Mouse (Mus musculus) neutrophil, adult 5-6 weeks (primary cell): ENCODE measurements at regions not wholly inside any gene's neighbourhood (a gene's known extent, or its start where the extent isn't known, plus 50 kb on each side); places are given as distances from the start of the nearest gene placed in this dataset.

Experiments
- ATAC-seq: fragments of 151-379, 151-347 bp; 2 replicates; pipeline ENCODE4 v1.8.0; 2017; ENCODE audit warnings: mild to moderate bottlenecking, moderate TSS enrichment; ENCODE audit not compliant: insufficient number of reproducible peaks, poor library complexity, low FRiP score, severe bottlenecking; ENCODE audit errors: extremely low read depth

DNA sequence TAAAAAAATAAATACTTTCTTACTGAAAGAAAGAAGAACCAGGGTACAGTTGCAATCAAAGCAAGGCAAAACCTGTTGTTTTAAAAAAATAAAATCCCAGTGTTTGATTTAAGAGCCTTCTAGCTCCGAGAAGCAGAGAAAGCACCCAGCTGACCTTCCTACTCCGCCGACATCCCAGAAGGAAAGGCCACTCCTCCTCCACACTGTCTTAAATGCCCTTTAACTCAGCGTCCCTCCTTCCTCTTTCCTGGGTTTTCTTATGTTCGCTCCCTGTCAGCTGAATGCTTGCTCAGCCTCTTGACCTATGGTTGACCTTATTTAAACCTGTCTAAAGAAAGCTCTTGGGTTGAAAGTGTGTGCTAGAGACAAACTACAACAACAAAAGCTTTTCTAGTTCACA, 79.1 kb downstream of the Sptssa start:
- ATAC-seq = no peak

DNA sequence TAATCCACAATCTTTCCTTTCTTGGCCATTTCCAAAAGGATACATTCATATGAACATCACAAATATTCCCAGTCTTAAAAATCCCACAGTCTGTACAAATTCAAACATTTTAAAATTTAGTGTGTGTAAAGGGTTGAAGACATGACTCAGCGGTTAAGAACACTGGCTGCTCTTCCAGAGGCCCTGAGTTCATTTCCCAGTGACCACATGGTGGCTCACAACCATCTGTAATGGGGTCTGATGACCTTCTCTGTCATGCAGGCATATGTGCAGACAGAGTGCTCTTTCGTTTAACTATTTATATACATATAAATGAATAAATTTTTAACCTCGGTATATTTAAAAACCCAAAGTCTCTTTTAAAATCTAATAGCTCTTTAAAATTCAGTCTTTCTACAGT, 79.6 kb downstream of the Sptssa start:
- ATAC-seq = no peak

GRCm38 (mm10) chr12:54572866-54573265, 83.5 kb downstream of the Sptssa start:
- no peak for ATAC-seq

GRCm38 (mm10) chr12:54568078-54568931, 88.1 kb downstream of the Sptssa start:
- ATAC-seq = no peak

DNA sequence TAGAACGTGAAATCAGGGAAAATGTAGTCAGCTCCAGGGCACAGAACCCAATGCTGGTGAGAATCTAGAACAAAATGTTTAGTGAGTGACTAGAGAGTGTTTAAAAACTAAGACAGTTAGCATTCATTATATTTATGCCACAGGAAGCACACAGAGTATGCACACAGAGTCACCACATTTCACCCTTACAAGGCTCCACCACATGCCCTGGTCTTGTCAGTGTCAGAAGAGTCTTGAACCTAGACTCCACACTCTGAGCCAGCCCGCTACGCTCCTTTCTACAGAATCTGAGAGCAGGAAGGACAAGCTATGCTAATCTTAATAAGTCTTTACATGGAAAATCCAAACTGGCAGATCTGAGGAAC, 89.0 kb downstream of the Sptssa start:
- ATAC-seq = no peak

DNA sequence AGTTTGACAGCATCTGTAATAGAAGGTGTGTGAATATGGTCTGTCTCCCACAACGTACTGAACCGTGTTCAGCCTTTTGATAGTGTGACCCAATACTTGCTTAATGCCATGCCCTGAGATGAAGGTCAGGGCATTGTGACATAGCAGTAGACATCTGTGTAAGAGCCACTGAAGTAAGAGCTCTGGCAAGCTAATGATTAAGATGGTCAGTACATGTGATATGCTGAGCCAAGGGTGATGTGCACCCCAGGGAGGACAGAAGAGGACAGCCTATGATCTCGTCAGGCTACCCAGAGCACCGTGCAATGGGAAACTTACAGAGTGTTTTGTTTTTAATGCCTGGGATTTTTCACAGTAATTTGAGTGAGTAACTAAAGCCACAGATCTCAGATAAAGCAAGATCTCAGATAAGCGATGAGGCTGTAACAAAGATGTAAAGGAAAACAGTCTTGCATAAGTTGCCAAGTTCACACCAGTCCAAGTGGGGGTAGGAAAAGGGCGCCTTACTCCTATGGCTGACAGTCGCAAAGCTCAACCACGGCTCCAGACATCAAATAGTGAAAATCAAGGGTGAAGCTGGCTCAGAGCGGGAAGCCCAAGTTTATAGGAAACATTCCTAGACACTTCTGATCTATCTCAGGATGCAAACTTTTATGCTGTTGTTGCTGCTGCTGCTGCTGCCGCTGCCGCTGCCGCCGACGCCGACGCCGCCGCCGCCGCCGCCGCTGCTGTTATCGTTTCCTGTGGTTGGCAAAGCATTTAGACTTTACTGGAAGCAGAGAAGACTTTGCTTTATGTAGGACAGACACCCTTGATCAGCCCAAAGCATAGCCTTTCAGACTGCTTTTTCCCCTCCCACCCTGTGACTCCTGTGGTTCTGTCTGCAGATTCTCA, 89.6 kb downstream of the Sptssa start:
- no peak for ATAC-seq

DNA sequence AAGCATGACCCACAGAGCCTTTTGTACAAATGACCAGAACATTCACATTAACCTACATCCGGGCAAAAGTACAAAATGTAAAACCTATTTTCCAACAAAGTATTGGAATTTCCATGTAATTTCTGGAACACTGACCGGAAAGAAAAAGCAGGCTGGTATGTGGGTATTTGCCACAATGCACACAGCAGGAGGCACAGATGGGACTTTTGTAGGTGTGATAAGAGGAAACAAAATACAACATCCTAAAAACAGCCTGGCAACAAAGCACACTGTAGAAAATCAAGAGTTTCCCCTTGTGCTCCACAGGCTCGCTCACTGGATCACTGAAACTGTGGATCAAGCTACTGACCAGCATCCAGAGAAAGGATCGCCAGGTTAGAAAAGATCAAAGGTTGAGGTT, 94.4 kb downstream of the Sptssa start:
- no peak for ATAC-seq

- ATAC-seq = no peak
Observed at GRCm38 (mm10) chr12:54558106-54558505, 98.3 kb downstream of the Sptssa start.

DNA sequence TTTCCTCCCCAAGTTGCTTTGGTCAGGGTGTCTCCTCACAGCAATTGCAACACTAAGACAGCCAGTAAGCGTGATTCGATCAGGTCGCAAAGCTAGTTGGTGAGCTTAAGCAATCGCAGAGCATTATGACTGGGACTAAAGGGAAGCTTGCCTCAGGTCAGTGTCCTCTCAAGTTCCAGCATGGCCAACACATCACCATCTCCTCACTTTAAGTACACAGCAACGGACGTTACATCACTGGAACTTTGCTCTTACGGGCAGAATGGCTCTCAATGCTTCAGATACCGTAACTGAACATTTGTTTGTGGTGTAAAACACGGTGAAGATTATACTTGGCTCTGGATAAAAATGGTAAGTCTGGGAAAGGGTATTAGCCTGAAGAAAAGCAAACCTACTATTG, 106.7 kb downstream of the Sptssa start:
- no peak for ATAC-seq

GRCm38 (mm10) chr12:54545821-54546608, 110.4 kb downstream of the Sptssa start:
- no peak for ATAC-seq

DNA sequence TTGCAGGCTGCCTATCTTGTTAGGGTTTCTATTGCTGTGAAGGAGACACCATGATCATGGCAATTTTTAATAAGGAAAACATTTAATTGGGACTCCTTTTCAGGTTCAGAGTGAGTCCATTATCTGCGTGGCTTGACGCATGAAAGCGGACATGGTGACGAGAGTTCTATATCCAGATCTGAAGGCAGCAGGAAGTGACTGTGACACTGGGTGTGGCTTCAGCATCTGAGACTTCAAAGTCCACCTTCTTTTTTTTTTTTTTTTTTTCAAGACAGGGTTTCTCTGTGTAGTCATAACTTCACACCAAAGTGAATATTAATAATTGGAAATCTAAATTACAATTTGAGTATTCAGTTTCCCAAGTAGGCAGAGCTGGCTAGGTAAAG, 118.1 kb downstream of the Sptssa start:
- no peak for ATAC-seq

GRCm38 (mm10) chr12:54537690-54538319, 118.6 kb downstream of the Sptssa start:
- no peak for ATAC-seq

GRCm38 (mm10) chr12:54537022-54537421, 119.4 kb downstream of the Sptssa start:
- no peak for ATAC-seq

GRCm38 (mm10) chr12:54535556-54536516, 120.5 kb downstream of the Sptssa start:
- ATAC-seq = no peak

- no peak for ATAC-seq
Observed at GRCm38 (mm10) chr12:54534910-54535309, 121.5 kb downstream of the Sptssa start.

- ATAC-seq = no peak
Observed at GRCm38 (mm10) chr12:54533134-54533533, 123.2 kb downstream of the Sptssa start.

- ATAC-seq = no peak
Observed at GRCm38 (mm10) chr12:54532062-54532461, 124.3 kb downstream of the Sptssa start.

GRCm38 (mm10) chr12:54528046-54528445, 128.3 kb downstream of the Sptssa start:
- ATAC-seq = no peak
